7 mouse cellular contexts compared by ENCODE assay signal in genomic region chr2:22721522-22722470, GRCm38 (mm10). TPM values are rescaled to one million over a fixed set of nuclear protein-coding genes. Genes with fewer than 3 reads are reported as not detected.
DNase-seq lines count a peak whose midpoint lies in the region; ATAC-seq and TF ChIP-seq lines count a peak whose summit lies in the region.

No protein-coding gene starts in this region.

- 0 out of 2 replicates have a peak overlapping the region, but pooled peaks have one; percentile 17 for H3K27ac ChIP-seq in forebrain, embryonic 15.5 days (replicated peaks)
- H3K27ac ChIP-seq in lung, postnatal 0 days (ENCODE audit: low read length), result no peak overlapping the region

- H3K9me3 ChIP-seq in forebrain, embryonic 15.5 days, result no peaks in the 10 kb centered on the region
- H3K9me3 ChIP-seq in lung, postnatal 0 days (ENCODE audit: low read length), result no peaks in the 10 kb centered on the region

- peak; percentile 89 for TF ChIP-seq CTCF in lung, postnatal 0 days (IDR thresholded peaks at IDR 0.05)

- TF ChIP-seq EP300 in lung, postnatal 0 days (IDR thresholded peaks at IDR 0.05), result no peak

- peak; percentile 71 for DNase-seq in R1 (ENCODE audit: low read depth, low spot score)
- peak; percentile 58 to 64 for DNase-seq in cerebellum, adult 18-20 months
- peak; percentile 73 for DNase-seq in heart, postnatal 4 days
- peak; percentile 72 to 92 for DNase-seq in layer of hippocampus, adult 18-20 months (ENCODE audit: low spot score in 2 of 2)
- DNase-seq in lung, postnatal 0 days (ENCODE audit: low spot score), result peak; percentile 85
- DNase-seq in right cerebral cortex, adult 2 months (ENCODE audit: low spot score in 2 of 2), result peak; percentile 79 to 87

- H3K27me3 ChIP-seq in forebrain, embryonic 15.5 days, result no peaks in the 10 kb centered on the region
- no peaks in the 10 kb centered on the region for H3K27me3 ChIP-seq in lung, postnatal 0 days (replicated peaks; ENCODE audit: insufficient read depth, low read length)

- peak; percentile 98 for ATAC-seq in forebrain, embryonic 15.5 days (replicated peaks)
- ATAC-seq in lung, postnatal 0 days, result peak; percentile 80

- no peak overlapping the region for H3K4me3 ChIP-seq in forebrain, embryonic 15.5 days
- no peak overlapping the region for H3K4me3 ChIP-seq in lung, postnatal 0 days (ENCODE audit: low read depth, low read length)

- H3K4me1 ChIP-seq in forebrain, embryonic 15.5 days, result peaks cover 4% of the 10 kb centered on the region; the same call in 1 of the 2 replicates
- H3K4me1 ChIP-seq in lung, postnatal 0 days (ENCODE audit: insufficient read depth, low read depth, low read length), result no peaks in the 10 kb centered on the region

- H3K36me3 ChIP-seq in forebrain, embryonic 15.5 days, result no peaks in the 10 kb centered on the region
- no peaks in the 10 kb centered on the region for H3K36me3 ChIP-seq in lung, postnatal 0 days (ENCODE audit: insufficient read depth, low read length)

- H3K4me2 ChIP-seq in forebrain, embryonic 15.5 days (replicated peaks), result no peak overlapping the region
- no peak overlapping the region for H3K4me2 ChIP-seq in lung, postnatal 0 days (replicated peaks; ENCODE audit: low read depth, low read length)

- WGBS in forebrain, embryonic 15.5 days, result 19% methylated on average over 8 of the region's 8 CpGs
- WGBS in lung, postnatal 0 days, result 20% methylated on average over 8 of the region's 8 CpGs

- H3K9ac ChIP-seq in forebrain, embryonic 15.5 days (replicated peaks), result no peak overlapping the region
- no peak overlapping the region for H3K9ac ChIP-seq in lung, postnatal 0 days (replicated peaks; ENCODE audit: low read depth)

RNA-seq across cellular contexts. Expression of gene Apbb1ip, which starts 52.1 kb away (rescaled TPM):
- polyA plus RNA-seq in forebrain, embryonic 15.5 days (2015; fragmentation: Nextera tagmentation; extraction: Ambion mirVana), result 0.79 and 1.0 TPM in 2 replicates
- total RNA-seq in heart, postnatal 4 days (2021), result 1 to 10 TPM; 2.7 to 2.8 TPM
- total RNA-seq in layer of hippocampus, adult 18-20 months (2021), result 1 to 10 TPM; 5.1 to 6.2 TPM
- polyA plus RNA-seq in lung, postnatal 0 days (2015; fragmentation: Nextera tagmentation; extraction: Ambion mirVana), result 5.3 and 5.5 TPM in 2 replicates
